Mouse (Mus musculus): ENCODE data around the gene Trappc11.

DNA sequence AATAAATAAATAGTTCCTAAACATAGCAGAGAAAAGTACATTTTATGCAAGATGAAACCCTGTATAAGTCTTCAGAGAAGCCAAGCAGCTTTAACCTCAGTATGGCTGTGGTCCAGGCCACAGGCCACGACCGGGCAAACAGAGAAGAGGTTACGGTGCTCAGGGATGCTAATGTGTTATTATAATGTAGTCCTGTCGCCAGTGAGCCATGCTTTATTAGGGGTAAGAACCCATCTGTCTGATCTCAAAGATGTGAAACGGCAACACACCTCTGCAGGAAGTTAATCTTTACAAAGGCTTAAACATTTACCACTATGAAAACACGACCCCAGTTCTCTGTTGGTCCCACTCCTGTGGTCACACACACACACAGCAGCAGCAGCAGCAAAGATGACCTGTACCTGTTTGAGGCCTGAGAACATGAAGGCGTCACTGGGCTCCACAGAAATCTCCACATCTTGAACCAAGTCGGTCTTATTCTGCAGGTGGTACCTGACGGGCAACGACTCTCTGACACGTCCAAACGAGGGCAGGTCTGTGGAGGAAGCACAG, 38.6 kb downstream of the Trappc11 start:
- no peak for TF ChIP-seq CTCF (IDR thresholded peaks at IDR 0.05; ENCODE audit: borderline replicate concordance, control insufficient read depth, extremely low read depth, insufficient read depth, low read length, poor library complexity)
- no peak for TF ChIP-seq POLR2A (IDR thresholded peaks at IDR 0.05; ENCODE audit: control insufficient read depth, extremely low read depth, insufficient read depth, low read length, poor library complexity)

Data from thymus, adult 2 months (tissue).